Mouse (Mus musculus): ENCODE measurements around the gene Adgrf4. TPM values are rescaled to one million over a fixed set of nuclear protein-coding genes. Genes with fewer than 3 reads are reported as not detected.

The Adgrf4 gene
- 0.47 TPM for polyA plus RNA-seq (2014; fragmentation: Illumina TruSeq; extraction: RNeasy Lipid Tissue Mini Kit (QIAGEN cat#74804); ENCODE audit: low read depth, low replicate concordance)

DNA sequence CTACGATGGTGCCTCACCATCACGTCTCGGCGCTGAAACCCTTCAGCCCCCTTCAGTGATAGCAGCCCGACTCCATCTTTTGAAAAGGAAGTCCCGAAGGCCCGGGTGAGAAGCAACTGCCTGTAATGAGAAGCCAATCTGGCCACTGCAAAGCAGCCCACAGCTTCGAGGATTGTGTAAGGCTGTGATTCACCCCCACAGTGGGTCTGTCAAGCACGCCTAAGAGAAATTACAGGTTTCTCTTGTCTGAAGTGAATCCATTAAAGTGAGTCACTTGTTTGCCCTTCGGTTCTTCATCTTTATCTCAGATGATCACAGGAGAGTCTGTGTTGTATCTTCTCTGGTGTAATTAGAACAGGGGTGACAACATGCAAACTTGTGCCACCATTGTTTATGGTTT lies at the start of gene Adgrf4:
Adgrf4 (minus strand) TSS at position 149 of the 400 bp plus-strand sequence.

DNA sequence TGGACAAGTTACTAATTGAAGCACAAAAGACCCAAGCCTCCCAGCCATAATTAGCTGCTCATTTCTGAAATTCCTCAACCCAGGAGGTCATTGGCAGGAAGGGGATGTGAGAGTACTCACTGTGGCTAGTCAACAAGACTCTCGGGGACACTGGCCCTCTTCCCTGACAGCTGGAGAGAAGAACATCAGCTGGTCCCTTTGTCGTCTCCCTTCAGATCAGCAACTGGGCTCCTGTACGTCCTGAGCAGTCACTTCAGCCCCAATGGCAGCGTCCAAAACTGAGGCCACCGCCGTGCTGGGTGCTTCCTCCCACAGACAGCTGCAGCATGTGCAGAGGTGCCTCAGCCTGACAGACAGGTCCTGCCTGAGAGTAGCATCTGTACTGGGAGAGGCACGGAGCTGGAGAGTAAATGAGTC lies 49.7 kb upstream of the Adgrf4 start, which contains the start of gene Adgrf2:
Adgrf2 (minus strand) TSS at position 379 of the 417 bp plus-strand sequence.

DNA sequence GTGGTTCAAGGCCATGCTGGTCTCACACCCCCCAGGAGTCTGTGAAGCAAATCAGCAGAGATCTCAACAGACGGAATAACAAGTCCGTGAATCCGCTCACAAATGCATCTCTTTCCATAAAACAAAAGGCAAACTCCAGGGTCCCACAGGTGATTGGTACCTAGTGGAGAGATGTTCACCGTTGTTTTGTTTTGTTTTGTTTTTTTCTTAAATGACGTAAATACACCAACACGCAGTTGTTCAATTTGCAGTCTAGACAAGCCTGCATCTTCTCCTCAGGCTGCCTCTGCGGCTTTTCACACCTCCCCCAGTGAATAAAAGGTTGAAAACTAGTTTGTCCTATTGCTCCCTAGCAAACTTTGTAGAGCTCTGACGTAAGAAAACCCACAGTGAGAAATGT lies 80.8 kb downstream of the Adgrf4 start, which contains the start of gene Opn5:
Opn5 (minus strand) TSS at position 101 of the 400 bp plus-strand sequence.

Other genes with a start within 250 kb of the Adgrf4 start
- gene Opn5, start 80.9 kb downstream of the Adgrf4 start, polyA plus RNA-seq (2014; fragmentation: Illumina TruSeq; extraction: RNeasy Lipid Tissue Mini Kit (QIAGEN cat#74804); ENCODE audit: low read depth, low replicate concordance): not detected
- 0.13 TPM for gene Adgrf2, start 49.9 kb upstream of the Adgrf4 start, polyA plus RNA-seq (2014; fragmentation: Illumina TruSeq; extraction: RNeasy Lipid Tissue Mini Kit (QIAGEN cat#74804); ENCODE audit: low read depth, low replicate concordance)
- 15.8 TPM for gene Cd2ap, start 184.4 kb upstream of the Adgrf4 start, polyA plus RNA-seq (2014; fragmentation: Illumina TruSeq; extraction: RNeasy Lipid Tissue Mini Kit (QIAGEN cat#74804); ENCODE audit: low read depth, low replicate concordance)